Mouse (Mus musculus) myocyte (in vitro differentiated cells): ENCODE results near the gene Adam11.

Experiments used
- CEBPB ChIP-seq: IDR thresholded peaks from 2 replicates; pipeline ENCODE4 v1.6.1; 2011; ENCODE audit warnings: mild to moderate bottlenecking, moderate library complexity; ENCODE audit not compliant: poor library complexity, insufficient read depth, severe bottlenecking
- E2F4 ChIP-seq: IDR thresholded peaks from one replicate; pipeline ENCODE4 v1.6.1; 2011; ENCODE audit warnings: mild to moderate bottlenecking, control low read depth, moderate library complexity; ENCODE audit not compliant: insufficient read depth
- MAX ChIP-seq: IDR thresholded peaks from one replicate; pipeline ENCODE4 v1.6.1; 2011; ENCODE audit warnings: low read depth, mild to moderate bottlenecking, control low read depth
- POLR2A ChIP-seq: IDR thresholded peaks from one replicate; pipeline ENCODE4 v1.6.1; 2011; ENCODE audit warnings: low read depth, mild to moderate bottlenecking, control low read depth, moderate library complexity; ENCODE audit not compliant: insufficient read length
- POLR2AphosphoS2 ChIP-seq: IDR thresholded peaks from one replicate; pipeline ENCODE4 v1.6.1; 2011; ENCODE audit warnings: low read depth, control low read depth; ENCODE audit not compliant: insufficient read length
- SRF ChIP-seq: IDR thresholded peaks from one replicate; pipeline ENCODE4 v1.6.1; 2011; ENCODE audit warnings: low read depth; ENCODE audit not compliant: control insufficient read depth, insufficient read length
- TCF12 ChIP-seq: IDR thresholded peaks from one replicate; pipeline ENCODE4 v1.6.1; 2011; ENCODE audit warnings: mild to moderate bottlenecking, control low read depth; ENCODE audit not compliant: poor library complexity, insufficient read depth, severe bottlenecking
- USF1 ChIP-seq: IDR thresholded peaks from one replicate; pipeline ENCODE4 v1.6.1; 2011; ENCODE audit warnings: low read depth, mild to moderate bottlenecking, control low read depth, moderate library complexity

DNA sequence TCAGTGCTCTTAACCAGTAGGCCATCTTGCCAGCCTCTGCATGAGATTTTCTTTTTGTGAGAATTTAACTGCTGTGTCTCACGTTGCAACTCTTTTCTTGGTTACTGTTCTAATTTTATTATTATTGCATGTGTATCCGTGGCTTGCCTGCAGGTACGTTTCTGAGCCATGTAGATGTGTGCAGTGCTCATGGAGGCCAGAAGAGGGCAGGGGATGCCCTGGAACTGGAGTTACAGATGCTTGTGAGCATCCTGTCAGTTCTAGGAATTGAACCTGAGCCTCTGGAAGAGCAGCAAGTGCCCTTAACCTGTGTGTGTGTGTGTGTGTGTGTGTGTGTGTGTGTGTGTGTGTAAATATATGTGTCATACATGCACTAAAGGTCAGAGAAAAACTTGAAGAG, 35.7 kb upstream of the Adam11 start:
- TF ChIP-seq USF1 (no peak), E2F4 (no peak), POLR2A (no peak), POLR2AphosphoS2 (no peak), TCF12 (no peak), MAX (no peak), SRF (no peak), CEBPB (no peak)
